Mouse (Mus musculus): Measurements from ENCODE around the gene Hecw2. TPM values are rescaled to one million over a fixed set of nuclear protein-coding genes. Genes with fewer than 3 reads are reported as not detected.

Hecw2 gene
- polyA plus RNA-seq, 1 experiment from 2014 or later = 3.2 TPM

DNA sequence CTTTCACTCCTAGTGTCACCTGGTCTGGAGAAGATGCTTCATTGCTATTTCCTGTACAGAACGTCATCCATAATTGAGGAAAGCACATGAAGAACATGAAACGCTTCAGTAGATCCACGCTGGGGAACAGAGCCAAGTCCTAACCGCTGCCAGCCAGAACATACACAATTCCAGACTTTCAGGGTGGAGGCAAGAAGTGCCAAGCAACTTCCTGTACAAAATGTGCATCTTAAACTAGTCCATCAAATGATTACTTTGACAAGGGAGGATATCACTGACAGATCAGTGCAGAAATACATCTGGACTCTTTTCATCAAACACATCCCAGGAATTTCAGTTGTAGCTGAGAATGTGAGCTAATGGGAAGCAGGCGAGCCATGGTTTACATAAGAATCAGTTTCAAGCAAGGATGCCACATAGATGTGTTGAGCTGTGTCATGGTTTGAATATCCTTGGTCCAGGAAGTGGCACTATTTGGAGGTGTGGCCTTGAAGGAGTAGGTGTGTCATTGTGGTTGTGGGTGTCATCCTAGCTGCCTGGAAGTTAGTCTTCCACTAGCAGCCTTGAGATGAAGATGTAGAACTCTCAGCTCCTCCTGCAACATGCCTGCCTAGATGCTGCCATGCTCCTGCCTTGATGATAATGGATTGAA lies 224.5 kb downstream of the Hecw2 start:
- H3K4me2 ChIP-seq (replicated peaks; ENCODE audit: low read depth, low read length) = no peak overlapping the region

DNA sequence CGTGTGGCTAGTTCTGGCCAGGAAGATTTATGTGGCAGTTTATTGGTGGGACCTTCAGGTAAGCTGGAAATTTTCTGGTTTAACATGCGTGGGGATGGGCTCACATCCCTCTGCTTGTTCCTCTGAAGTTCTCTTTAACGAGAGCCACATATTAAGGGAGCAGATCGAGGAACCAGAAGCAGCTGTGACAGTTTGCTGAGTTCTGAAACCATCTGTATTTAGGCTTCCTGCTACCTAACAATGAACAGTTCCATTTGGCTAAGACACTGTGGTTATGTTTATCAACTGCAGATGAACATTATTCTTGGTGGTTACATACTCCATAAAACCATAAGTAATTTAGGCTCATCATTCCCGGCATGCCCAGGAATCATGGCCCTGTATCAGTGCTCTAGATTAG lies 242.6 kb downstream of the Hecw2 start:
- no peaks in the 10 kb centered on the region for H3K36me3 ChIP-seq (ENCODE audit: insufficient read depth, low read length)
- H3K4me3 ChIP-seq (ENCODE audit: low read length) = no peak overlapping the region
- no peak overlapping the region for H3K9ac ChIP-seq (replicated peaks; ENCODE audit: low read length)
- 68% methylated on average over 5 of the region's 5 CpGs for WGBS
- no peak overlapping the region for H3K27ac ChIP-seq (ENCODE audit: low read length)
- H3K4me2 ChIP-seq (replicated peaks; ENCODE audit: low read depth, low read length) = no peak overlapping the region
- H3K4me1 ChIP-seq (ENCODE audit: insufficient read depth, low read length) = no peaks in the 10 kb centered on the region
- no peak for ATAC-seq (ENCODE audit: low FRiP score, low TSS enrichment)
- H3K27me3 ChIP-seq (ENCODE audit: insufficient read depth, low read length) = no peaks in the 10 kb centered on the region
- H3K9me3 ChIP-seq (ENCODE audit: low read length) = no peaks in the 10 kb centered on the region

More for the DNA sequence above, 224.5 kb downstream of the Hecw2 start:
- Histone ChIP-seq H3K4me1 (ENCODE audit: insufficient read depth, low read length) (no peaks in the 10 kb centered on the region), H3K4me3 (ENCODE audit: low read length) (no peak overlapping the region), H3K27ac (ENCODE audit: low read length) (no peak overlapping the region), H3K9me3 (ENCODE audit: low read length) (no peaks in the 10 kb centered on the region), H3K27me3 (ENCODE audit: insufficient read depth, low read length) (no peaks in the 10 kb centered on the region), H3K36me3 (ENCODE audit: insufficient read depth, low read length) (no peaks in the 10 kb centered on the region), H3K9ac (replicated peaks; ENCODE audit: low read length) (no peak overlapping the region)
- ATAC-seq (ENCODE audit: low FRiP score, low TSS enrichment) = no peak
- WGBS = 80% methylated on average over 5 of the region's 5 CpGs

DNA sequence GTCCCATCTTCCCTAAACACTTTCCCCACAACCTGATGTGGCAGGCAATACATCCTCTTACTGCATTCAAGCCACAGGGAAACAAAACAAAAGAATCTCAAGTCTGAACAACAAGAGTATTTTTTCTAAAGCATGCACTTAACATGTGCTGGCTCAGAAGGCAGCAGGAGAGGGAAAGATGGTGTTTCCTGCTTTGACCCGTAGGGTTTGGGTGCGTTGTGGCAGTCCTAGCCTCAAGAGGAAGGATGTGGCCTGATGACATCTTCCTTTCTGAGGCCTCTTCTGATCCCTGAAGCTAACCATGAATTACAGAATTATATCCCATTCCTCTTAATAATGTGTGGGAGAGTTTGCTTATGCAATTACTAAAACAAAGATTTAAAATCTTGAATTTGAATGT lies 249.2 kb downstream of the Hecw2 start:
- no peaks in the 10 kb centered on the region for H3K36me3 ChIP-seq (ENCODE audit: insufficient read depth, low read length)
- H3K4me1 ChIP-seq (ENCODE audit: insufficient read depth, low read length) = no peaks in the 10 kb centered on the region
- no peak overlapping the region for H3K4me2 ChIP-seq (replicated peaks; ENCODE audit: low read depth, low read length)
- H3K4me3 ChIP-seq (ENCODE audit: low read length) = no peak overlapping the region
- H3K27me3 ChIP-seq (ENCODE audit: insufficient read depth, low read length) = no peaks in the 10 kb centered on the region
- H3K9ac ChIP-seq (replicated peaks; ENCODE audit: low read length) = no peak overlapping the region
- 68% methylated on average over 2 of the region's 2 CpGs for WGBS
- H3K9me3 ChIP-seq (ENCODE audit: low read length) = no peaks in the 10 kb centered on the region
- H3K27ac ChIP-seq (ENCODE audit: low read length) = peak overlapping the region; percentile 35; the same call in 1 of the 2 replicates
- ATAC-seq (ENCODE audit: low FRiP score, low TSS enrichment) = no peak

DNA sequence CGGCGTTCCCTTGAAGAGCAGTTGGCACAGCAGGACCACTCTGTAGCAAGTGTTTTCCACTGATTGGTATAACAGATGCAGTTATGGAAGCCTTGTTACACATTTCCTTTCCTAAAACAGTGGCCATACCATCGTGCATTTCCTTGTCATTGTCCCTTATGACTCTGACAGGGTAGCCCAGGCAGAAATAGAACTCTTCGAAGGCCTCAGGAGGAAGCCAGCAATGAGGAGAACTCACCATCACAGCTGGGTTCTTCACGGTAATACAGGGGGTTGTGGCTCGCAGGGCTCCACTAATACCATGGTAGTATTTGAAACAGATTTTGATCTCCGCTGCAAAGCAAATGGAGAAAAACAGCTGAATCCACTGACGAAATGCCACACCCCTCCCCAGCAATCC lies 252.5 kb downstream of the Hecw2 start:
- Histone ChIP-seq H3K27ac (ENCODE audit: low read length) (no peak overlapping the region), H3K9me3 (ENCODE audit: low read length) (no peaks in the 10 kb centered on the region), H3K4me1 (ENCODE audit: insufficient read depth, low read length) (no peaks in the 10 kb centered on the region), H3K9ac (replicated peaks; ENCODE audit: low read length) (no peak overlapping the region), H3K36me3 (ENCODE audit: insufficient read depth, low read length) (no peaks in the 10 kb centered on the region), H3K4me3 (ENCODE audit: low read length) (no peak overlapping the region), H3K27me3 (ENCODE audit: insufficient read depth, low read length) (no peaks in the 10 kb centered on the region), H3K4me2 (replicated peaks; ENCODE audit: low read depth, low read length) (no peak overlapping the region)
- ATAC-seq (ENCODE audit: low FRiP score, low TSS enrichment) = no peak
- 77% methylated on average over 8 of the region's 8 CpGs for WGBS

DNA sequence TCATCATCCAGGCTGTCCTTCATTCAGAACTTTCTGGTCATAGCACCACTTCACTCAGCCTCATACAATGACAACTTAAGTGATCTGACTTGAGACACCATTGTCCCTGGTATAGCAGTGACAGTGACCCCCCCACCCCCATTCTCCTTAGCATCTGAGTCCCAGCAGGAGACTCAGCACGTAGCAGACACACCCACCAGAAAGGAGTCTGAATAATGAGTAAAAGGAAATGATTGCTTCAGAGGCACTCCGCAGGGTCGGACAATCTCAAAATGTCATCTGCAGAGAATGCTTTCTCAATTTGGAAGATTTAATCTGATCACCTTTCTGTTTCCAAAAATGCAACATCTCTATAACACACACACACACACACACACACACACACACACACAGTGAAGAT lies 253.4 kb downstream of the Hecw2 start:
- H3K4me1 ChIP-seq (ENCODE audit: insufficient read depth, low read length) = no peaks in the 10 kb centered on the region
- H3K36me3 ChIP-seq (ENCODE audit: insufficient read depth, low read length) = no peaks in the 10 kb centered on the region
- no peak for ATAC-seq (ENCODE audit: low FRiP score, low TSS enrichment)
- H3K4me2 ChIP-seq (replicated peaks; ENCODE audit: low read depth, low read length) = no peak overlapping the region
- no peak overlapping the region for H3K27ac ChIP-seq (ENCODE audit: low read length)
- no peaks in the 10 kb centered on the region for H3K9me3 ChIP-seq (ENCODE audit: low read length)
- 66% methylated on average over 3 of the region's 3 CpGs for WGBS
- no peak overlapping the region for H3K4me3 ChIP-seq (ENCODE audit: low read length)
- no peaks in the 10 kb centered on the region for H3K27me3 ChIP-seq (ENCODE audit: insufficient read depth, low read length)
- H3K9ac ChIP-seq (replicated peaks; ENCODE audit: low read length) = no peak overlapping the region

DNA sequence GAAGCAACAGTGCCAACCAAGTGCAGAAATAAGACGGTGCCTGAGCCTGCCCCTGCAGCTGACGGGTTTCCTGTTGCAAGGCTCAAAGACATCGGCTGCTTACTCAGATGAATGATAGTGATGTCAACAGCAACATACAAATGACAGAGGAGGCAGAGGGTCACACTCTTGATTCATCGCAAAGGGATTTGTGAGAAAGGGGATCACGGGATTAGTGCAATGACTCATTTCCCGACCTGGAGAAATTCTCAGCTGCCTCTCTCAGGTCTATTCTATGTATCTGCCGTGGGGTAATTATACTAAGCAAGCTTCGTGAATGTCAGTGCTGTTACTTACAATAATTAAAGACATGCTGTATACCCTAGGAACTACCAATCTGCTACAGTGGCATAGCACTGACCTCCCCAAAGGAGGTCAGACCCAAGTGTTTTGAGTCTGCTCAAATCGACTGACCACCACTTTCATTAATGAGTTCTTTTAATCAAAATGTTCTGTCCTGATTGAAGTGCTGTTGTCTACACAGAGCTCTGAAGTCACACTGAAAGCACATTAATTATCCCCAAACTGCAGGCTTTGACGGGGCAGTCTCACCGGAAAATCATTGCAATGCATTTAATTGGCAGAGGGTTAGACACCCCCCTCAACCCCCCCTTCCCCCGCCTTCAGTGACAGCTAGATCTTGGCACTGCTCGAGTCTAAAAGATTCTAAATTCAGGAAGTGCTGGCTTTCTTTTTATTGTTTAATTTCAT lies 254.5 kb downstream of the Hecw2 start:
- WGBS = 38% methylated on average over 13 of the region's 13 CpGs
- H3K4me2 ChIP-seq (replicated peaks; ENCODE audit: low read depth, low read length) = no peak overlapping the region
- H3K9me3 ChIP-seq (ENCODE audit: low read length) = no peaks in the 10 kb centered on the region
- H3K36me3 ChIP-seq (ENCODE audit: insufficient read depth, low read length) = no peaks in the 10 kb centered on the region
- no peak overlapping the region for H3K9ac ChIP-seq (replicated peaks; ENCODE audit: low read length)
- ATAC-seq (ENCODE audit: low FRiP score, low TSS enrichment) = no peak
- no peak overlapping the region for H3K27ac ChIP-seq (ENCODE audit: low read length)
- no peaks in the 10 kb centered on the region for H3K4me1 ChIP-seq (ENCODE audit: insufficient read depth, low read length)
- no peaks in the 10 kb centered on the region for H3K27me3 ChIP-seq (ENCODE audit: insufficient read depth, low read length)
- H3K4me3 ChIP-seq (ENCODE audit: low read length) = no peak overlapping the region

DNA sequence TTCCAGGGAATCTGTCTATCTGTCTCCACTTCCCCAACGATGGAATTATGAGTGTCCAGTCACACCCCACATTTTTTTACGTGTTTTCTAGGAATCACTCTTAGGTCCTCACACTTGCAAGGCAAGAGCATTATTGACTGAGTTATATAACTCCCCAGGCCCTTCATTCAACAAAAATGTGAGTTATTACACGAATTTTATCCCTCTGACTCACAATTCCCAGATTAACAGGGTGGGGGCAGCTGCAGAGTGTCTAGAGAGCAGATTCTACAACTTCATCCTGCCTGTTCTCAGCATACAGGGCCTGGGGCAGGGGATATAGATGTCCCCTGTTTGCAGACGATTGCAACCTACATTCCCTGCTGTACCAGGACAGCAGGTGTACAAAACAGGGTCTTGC lies 255.7 kb downstream of the Hecw2 start:
- Histone ChIP-seq H3K4me2 (replicated peaks; ENCODE audit: low read depth, low read length) (no peak overlapping the region), H3K9me3 (ENCODE audit: low read length) (no peaks in the 10 kb centered on the region), H3K36me3 (ENCODE audit: insufficient read depth, low read length) (no peaks in the 10 kb centered on the region), H3K27me3 (ENCODE audit: insufficient read depth, low read length) (no peaks in the 10 kb centered on the region), H3K27ac (ENCODE audit: low read length) (no peak overlapping the region), H3K9ac (replicated peaks; ENCODE audit: low read length) (no peak overlapping the region), H3K4me3 (ENCODE audit: low read length) (no peak overlapping the region), H3K4me1 (ENCODE audit: insufficient read depth, low read length) (no peaks in the 10 kb centered on the region)
- ATAC-seq (ENCODE audit: low FRiP score, low TSS enrichment) = no peak
- WGBS = 69% methylated on average over 4 of the region's 4 CpGs

DNA sequence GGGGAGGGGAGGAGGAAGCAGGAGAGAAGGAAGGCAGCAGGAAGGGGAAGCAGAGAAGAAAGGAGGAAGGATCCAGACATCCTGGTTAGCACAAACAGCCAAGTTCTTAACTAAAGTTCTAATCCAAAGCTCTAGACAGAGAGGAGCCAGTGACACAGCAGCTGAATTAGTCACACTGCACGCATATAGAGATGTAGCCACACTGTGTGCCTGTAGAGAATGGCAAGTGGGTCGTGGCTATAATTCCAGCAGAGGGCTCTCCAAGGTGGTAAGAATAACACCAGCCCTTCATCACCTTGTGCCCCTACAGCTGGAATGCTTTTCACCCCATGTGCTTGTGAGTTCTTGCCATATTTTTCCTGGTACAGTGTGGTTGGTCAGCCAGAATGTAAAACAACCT lies 261.7 kb downstream of the Hecw2 start:
- Histone ChIP-seq H3K4me1 (ENCODE audit: insufficient read depth, low read length) (no peaks in the 10 kb centered on the region), H3K27me3 (ENCODE audit: insufficient read depth, low read length) (no peaks in the 10 kb centered on the region), H3K9ac (replicated peaks; ENCODE audit: low read length) (no peak overlapping the region), H3K27ac (ENCODE audit: low read length) (no peak overlapping the region), H3K4me3 (ENCODE audit: low read length) (no peak overlapping the region), H3K4me2 (replicated peaks; ENCODE audit: low read depth, low read length) (no peak overlapping the region), H3K36me3 (ENCODE audit: insufficient read depth, low read length) (no peaks in the 10 kb centered on the region), H3K9me3 (ENCODE audit: low read length) (no peaks in the 10 kb centered on the region)
- ATAC-seq (ENCODE audit: low FRiP score, low TSS enrichment) = no peak
- WGBS = 46% methylated on average over 2 of the region's 2 CpGs

DNA sequence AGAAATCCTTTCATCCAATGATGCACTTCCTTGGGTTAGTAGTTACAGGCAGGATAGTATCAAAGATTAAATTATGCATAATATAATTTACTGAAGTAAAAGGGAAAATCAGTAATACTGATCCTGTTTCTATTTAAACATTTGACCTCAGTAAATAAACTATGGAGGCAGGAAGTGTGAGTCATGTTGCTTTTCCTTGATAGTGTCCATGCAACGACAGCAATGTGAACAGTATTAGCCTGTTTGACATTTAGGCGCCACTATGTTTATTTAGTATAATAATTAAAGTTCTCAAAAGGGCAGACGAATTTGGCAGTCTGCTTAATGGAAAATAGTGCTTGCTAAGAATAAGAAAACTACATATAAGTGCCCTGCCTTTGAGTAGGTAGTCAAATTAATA lies 263.7 kb downstream of the Hecw2 start:
- H3K27ac ChIP-seq (ENCODE audit: low read length) = no peak overlapping the region
- H3K27me3 ChIP-seq (ENCODE audit: insufficient read depth, low read length) = no peaks in the 10 kb centered on the region
- H3K4me3 ChIP-seq (ENCODE audit: low read length) = no peak overlapping the region
- no peak for ATAC-seq (ENCODE audit: low FRiP score, low TSS enrichment)
- no peaks in the 10 kb centered on the region for H3K4me1 ChIP-seq (ENCODE audit: insufficient read depth, low read length)
- 53% methylated on average over 3 of the region's 3 CpGs for WGBS
- H3K36me3 ChIP-seq (ENCODE audit: insufficient read depth, low read length) = no peaks in the 10 kb centered on the region
- H3K9me3 ChIP-seq (ENCODE audit: low read length) = no peaks in the 10 kb centered on the region
- no peak overlapping the region for H3K9ac ChIP-seq (replicated peaks; ENCODE audit: low read length)
- no peak overlapping the region for H3K4me2 ChIP-seq (replicated peaks; ENCODE audit: low read depth, low read length)

DNA sequence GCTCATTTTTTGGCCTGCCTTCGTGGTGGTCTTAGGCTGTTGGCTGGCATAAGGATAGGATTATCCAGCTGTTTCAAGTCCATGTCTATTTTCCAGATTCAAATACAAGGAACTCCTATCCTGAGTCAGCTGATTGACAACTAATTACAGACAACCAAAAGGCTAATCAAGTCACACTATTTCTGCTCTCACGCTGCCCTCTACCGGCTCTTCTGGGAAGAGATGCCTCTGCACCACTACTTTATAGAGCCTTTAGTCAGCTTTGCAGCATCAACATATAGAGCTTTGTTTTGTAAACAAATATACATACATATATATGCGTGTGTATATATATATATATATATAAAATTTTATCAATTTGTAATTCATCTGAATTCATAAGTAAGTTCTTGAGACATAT lies 267.4 kb downstream of the Hecw2 start:
- no peaks in the 10 kb centered on the region for H3K36me3 ChIP-seq (ENCODE audit: insufficient read depth, low read length)
- H3K9me3 ChIP-seq (ENCODE audit: low read length) = no peaks in the 10 kb centered on the region
- H3K4me1 ChIP-seq (ENCODE audit: insufficient read depth, low read length) = no peaks in the 10 kb centered on the region
- no peak for ATAC-seq (ENCODE audit: low FRiP score, low TSS enrichment)
- no peaks in the 10 kb centered on the region for H3K27me3 ChIP-seq (ENCODE audit: insufficient read depth, low read length)
- H3K4me3 ChIP-seq (ENCODE audit: low read length) = no peak overlapping the region
- H3K27ac ChIP-seq (ENCODE audit: low read length) = no peak overlapping the region
- WGBS = 28% methylated on average over 4 of the region's 4 CpGs
- H3K9ac ChIP-seq (replicated peaks; ENCODE audit: low read length) = no peak overlapping the region
- H3K4me2 ChIP-seq (replicated peaks; ENCODE audit: low read depth, low read length) = no peak overlapping the region
